Mouse (Mus musculus): ENCODE data around the gene Zfp622.

Gene Zfp622

GRCm38 (mm10) chr15:25984067-25984733 lies at the start of gene Zfp622:
Gene Zfp622 (plus strand): TSS chr15:25984366.
- DNase-seq (ENCODE audit: low read depth, low spot score), result peak; percentile 98

GRCm38 (mm10) chr15:25934411-25934810 lies 49.8 kb upstream of the Zfp622 start:
- no peak for DNase-seq (ENCODE audit: low read depth, low spot score)

GRCm38 (mm10) chr15:25938496-25938895 lies 45.7 kb upstream of the Zfp622 start:
- DNase-seq (ENCODE audit: low read depth, low spot score), result no peak

GRCm38 (mm10) chr15:25940397-25941377 lies 43.5 kb upstream of the Zfp622 start:
- peak; percentile 90 for DNase-seq (ENCODE audit: low read depth, low spot score)

GRCm38 (mm10) chr15:25941514-25941913 lies 42.7 kb upstream of the Zfp622 start:
- no peak for DNase-seq (ENCODE audit: low read depth, low spot score)

- DNase-seq (ENCODE audit: low read depth, low spot score), result no peak
Observed at GRCm38 (mm10) chr15:25942415-25942814, 41.8 kb upstream of the Zfp622 start.

- DNase-seq (ENCODE audit: low read depth, low spot score), result peak; percentile 68
Observed at GRCm38 (mm10) chr15:25943386-25944137, 40.6 kb upstream of the Zfp622 start.

- DNase-seq (ENCODE audit: low read depth, low spot score), result no peak
Observed at GRCm38 (mm10) chr15:25945224-25945623, 38.9 kb upstream of the Zfp622 start.

GRCm38 (mm10) chr15:25946482-25946881 lies 37.7 kb upstream of the Zfp622 start:
- DNase-seq (ENCODE audit: low read depth, low spot score), result no peak

- DNase-seq (ENCODE audit: low read depth, low spot score), result no peak
Observed at GRCm38 (mm10) chr15:25947383-25947782, 36.8 kb upstream of the Zfp622 start.

- DNase-seq (ENCODE audit: low read depth, low spot score), result peak; percentile 81
Observed at GRCm38 (mm10) chr15:25948257-25949223, 35.6 kb upstream of the Zfp622 start.

- no peak for DNase-seq (ENCODE audit: low read depth, low spot score)
Observed at GRCm38 (mm10) chr15:25949696-25950095, 34.5 kb upstream of the Zfp622 start.

- DNase-seq (ENCODE audit: low read depth, low spot score), result no peak
Observed at GRCm38 (mm10) chr15:25950584-25950983, 33.6 kb upstream of the Zfp622 start.

GRCm38 (mm10) chr15:25951037-25951436 lies 33.1 kb upstream of the Zfp622 start:
- DNase-seq (ENCODE audit: low read depth, low spot score), result no peak

GRCm38 (mm10) chr15:25956001-25956400 lies 28.2 kb upstream of the Zfp622 start:
- no peak for DNase-seq (ENCODE audit: low read depth, low spot score)

- peak; percentile 80 for DNase-seq (ENCODE audit: low read depth, low spot score)
Observed at GRCm38 (mm10) chr15:25956422-25957117, 27.6 kb upstream of the Zfp622 start.

GRCm38 (mm10) chr15:25957651-25958050 lies 26.5 kb upstream of the Zfp622 start:
- DNase-seq (ENCODE audit: low read depth, low spot score), result no peak

GRCm38 (mm10) chr15:25959375-25959774 lies 24.8 kb upstream of the Zfp622 start:
- peak; percentile 63 for DNase-seq (ENCODE audit: low read depth, low spot score)

- DNase-seq (ENCODE audit: low read depth, low spot score), result no peak
Observed at GRCm38 (mm10) chr15:25960231-25960630, 23.9 kb upstream of the Zfp622 start.

- peak; percentile 66 for DNase-seq (ENCODE audit: low read depth, low spot score)
Observed at GRCm38 (mm10) chr15:25966220-25966774, 17.9 kb upstream of the Zfp622 start.

Data from skeletal muscle tissue, adult 2 months (tissue).